In the genomic region with DNA sequence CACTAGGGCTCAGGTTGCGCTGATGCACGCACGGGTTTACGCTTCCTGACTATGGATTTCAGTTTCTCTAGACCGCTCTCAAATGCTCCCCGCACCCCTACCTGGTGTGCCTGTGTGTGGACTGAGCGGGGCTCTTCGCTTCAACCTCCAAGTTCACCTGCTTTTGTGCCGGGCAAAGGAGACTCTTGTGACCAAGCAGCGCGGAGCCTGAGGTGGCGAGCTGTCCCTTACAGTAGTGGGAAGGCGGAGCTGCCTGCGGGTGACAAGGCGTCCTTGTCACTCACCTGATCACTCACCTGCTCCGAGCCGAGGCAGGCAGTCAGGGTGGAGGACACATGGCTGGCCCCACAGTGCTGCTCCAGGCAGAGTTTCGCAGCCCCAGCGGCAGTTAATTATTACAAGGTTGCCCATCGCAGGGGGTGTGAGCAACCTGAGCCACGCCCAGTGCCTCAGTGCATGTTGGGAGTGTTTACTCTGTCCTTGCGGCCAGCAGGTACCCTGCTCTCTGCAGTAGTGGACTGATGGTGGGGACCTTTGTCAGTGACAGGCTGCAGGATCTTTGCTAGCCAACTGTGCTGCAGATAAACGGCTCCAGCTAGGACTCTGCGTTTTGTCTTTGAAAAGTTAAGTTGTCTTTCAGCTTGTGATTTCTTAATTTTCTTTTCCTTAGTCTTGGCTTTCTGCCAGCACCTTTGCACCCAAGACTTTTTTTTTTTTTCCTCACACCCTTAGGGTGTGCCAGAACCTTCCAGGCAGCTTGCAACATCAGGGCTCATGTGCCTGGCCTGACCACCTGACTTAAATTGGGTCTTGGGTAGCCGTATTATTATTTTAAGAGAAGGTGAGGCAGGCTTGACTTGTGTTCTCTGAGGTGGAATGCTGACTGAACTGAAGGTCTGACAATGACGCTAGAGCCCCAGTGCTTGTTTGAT, we compare ENCODE assay signal across 8 mouse cellular contexts. TPM values are rescaled to one million over a fixed set of nuclear protein-coding genes. Genes with fewer than 3 reads are reported as not detected.
DNase-seq lines count a peak whose midpoint lies in the region; ATAC-seq and TF ChIP-seq lines count a peak whose summit lies in the region.

A gene (minus strand): TSS at position 372 of the 932 bp plus-strand sequence.

- ATAC-seq in megakaryocyte, adult 5-6 weeks (ENCODE audit: poor library complexity, severe bottlenecking): peak; percentile 77

- no peak for DNase-seq in gastrocnemius, adult 2 months
- no peak for DNase-seq in gastrocnemius, postnatal 25 days
- DNase-seq in brain, embryonic 14.5 days (ENCODE audit: low read depth): peak; percentile 27
- peak; percentile 17 for DNase-seq in forelimb bud, embryonic 11.5 days (ENCODE audit: low read depth, low spot score)
- peak; percentile 91 to 97 for DNase-seq in kidney, postnatal 25 days
- peak; percentile 42 for DNase-seq in urinary bladder, postnatal 25 days (ENCODE audit: low spot score)
- DNase-seq in thymus, postnatal 10 days (ENCODE audit: low spot score in 2 of 2): no peak

- H3K27ac ChIP-seq in gastrocnemius, adult 2 months: no peak within 1 kb of the TSS

- TF ChIP-seq POLR2A in brain, embryonic 14.5 days (IDR thresholded peaks at IDR 0.05; ENCODE audit: borderline replicate concordance, extremely low read depth, insufficient read depth, insufficient read length, poor library complexity, severe bottlenecking): no peak

- intact Hi-C loops in gastrocnemius, adult 2 months (cut with DNase I): no loop called here

- H3K4me3 ChIP-seq in gastrocnemius, adult 2 months: peak within 1 kb of the TSS; percentile 62

- TF ChIP-seq CTCF in gastrocnemius, adult 2 months (IDR thresholded peaks at IDR 0.05): no peak
- no peak for TF ChIP-seq CTCF in brain, embryonic 14.5 days (IDR thresholded peaks at IDR 0.05; ENCODE audit: borderline replicate concordance, extremely low read depth, insufficient read depth, insufficient read length)

RNA-seq across cellular contexts. Expression of the gene that starts here (rescaled TPM):
- not detected for total RNA-seq in gastrocnemius, adult 2 months (2021)
- total RNA-seq in gastrocnemius, postnatal 25 days (2021): not detected
- 0.79 and 1.1 TPM in 2 replicates for polyA plus RNA-seq in brain, embryonic 14.5 days (2012; rRNA removed)
- not detected in 2 replicates for total RNA-seq in megakaryocyte, adult 5-6 weeks (2015)
- not detected in 2 replicates for total RNA-seq in megakaryocyte, adult 5-6 weeks (2017)

Comparison
In these comparisons a context has a peak if more than half of its experiments do, and no peak if none do; other contexts are left out.
1. Peak in ATAC-seq in megakaryocyte, adult 5-6 weeks; RNA of the gene not detected or under 1 TPM.
2. DNase-seq: peak in brain, embryonic 14.5 days (single experiment), forelimb bud, embryonic 11.5 days (single experiment), kidney, postnatal 25 days (2 of 2) and urinary bladder, postnatal 25 days (single experiment); none in gastrocnemius, adult 2 months (single experiment), gastrocnemius, postnatal 25 days (single experiment) and thymus, postnatal 10 days (0 of 2).